Comparison of ENCODE assay signal across 8 mouse cellular contexts in genomic region chr5:125244825-125245533, GRCm38 (mm10).
DNase-seq lines count a peak whose midpoint lies in the region; ATAC-seq and TF ChIP-seq lines count a peak whose summit lies in the region.

No protein-coding gene starts in this region.

- no peaks in the 10 kb centered on the region for H3K36me3 ChIP-seq in kidney, postnatal 0 days (ENCODE audit: insufficient read depth, low read length)
- no peaks in the 10 kb centered on the region for H3K36me3 ChIP-seq in hindbrain, embryonic 12.5 days

- ATAC-seq in kidney, postnatal 0 days (replicated peaks; ENCODE audit: low FRiP score, low read depth) = 0 out of 2 replicates have a peak, but pooled peaks have one; percentile 18
- ATAC-seq in hindbrain, embryonic 12.5 days (ENCODE audit: low FRiP score) = peak; percentile 5; the same call in 1 of the 2 replicates

- TF ChIP-seq CTCF in kidney, postnatal 0 days (IDR thresholded peaks at IDR 0.05; ENCODE audit: low read depth) = no peak
- TF ChIP-seq CTCF in brain, embryonic 14.5 days (IDR thresholded peaks at IDR 0.05; ENCODE audit: borderline replicate concordance, extremely low read depth, insufficient read depth, insufficient read length) = no peak

- WGBS in kidney, postnatal 0 days = 19% methylated on average over 13 of the region's 13 CpGs
- 6% methylated on average over 13 of the region's 13 CpGs for WGBS in hindbrain, embryonic 12.5 days

- H3K4me3 ChIP-seq in kidney, postnatal 0 days (replicated peaks; ENCODE audit: low read depth, low read length) = peak overlapping the region; percentile 3; the same call in 1 of the 2 replicates
- H3K4me3 ChIP-seq in hindbrain, embryonic 12.5 days = peak overlapping the region; percentile 13

- H3K27me3 ChIP-seq in kidney, postnatal 0 days (ENCODE audit: insufficient read depth, low read length) = no peaks in the 10 kb centered on the region
- H3K27me3 ChIP-seq in hindbrain, embryonic 12.5 days = no peaks in the 10 kb centered on the region; the same call in 1 of the 2 replicates

- no peaks in the 10 kb centered on the region for H3K9me3 ChIP-seq in kidney, postnatal 0 days (replicated peaks; ENCODE audit: low read length)
- H3K9me3 ChIP-seq in hindbrain, embryonic 12.5 days (replicated peaks) = no peaks in the 10 kb centered on the region

- H3K27ac ChIP-seq in kidney, postnatal 0 days = no peak overlapping the region
- H3K27ac ChIP-seq in hindbrain, embryonic 12.5 days = peak overlapping the region; percentile 95

- peak overlapping the region; percentile 37; the same call in 1 of the 2 replicates for H3K9ac ChIP-seq in kidney, postnatal 0 days (ENCODE audit: low read depth, low read length)
- H3K9ac ChIP-seq in hindbrain, embryonic 12.5 days = peak overlapping the region; percentile 20

- H3K4me2 ChIP-seq in kidney, postnatal 0 days (ENCODE audit: low read length) = peak overlapping the region; percentile 59
- H3K4me2 ChIP-seq in hindbrain, embryonic 12.5 days (replicated peaks) = peak overlapping the region; percentile 40

- DNase-seq in kidney, postnatal 0 days (ENCODE audit: low spot score) = peak; percentile 62
- DNase-seq in kidney, adult 18-20 months = no peak
- peak; percentile 73 for DNase-seq in brain, embryonic 14.5 days (ENCODE audit: low read depth)
- peak; percentile 55 for DNase-seq in neural tube, embryonic 10.5 days (ENCODE audit: extremely low spot score, low spot score)
- DNase-seq in thymus, postnatal 25 days = no peak
- no peak for DNase-seq in adrenal gland, adult (ENCODE audit: inconsistent age in 2 of 2, low spot score in 1 of 2)
- DNase-seq in right cerebral cortex, adult 2 months (ENCODE audit: low spot score in 2 of 2) = no peak

- no peak for TF ChIP-seq POLR2A in brain, embryonic 14.5 days (IDR thresholded peaks at IDR 0.05; ENCODE audit: borderline replicate concordance, extremely low read depth, insufficient read depth, insufficient read length, poor library complexity, severe bottlenecking)

- peaks cover 13% of the 10 kb centered on the region; the same call in 1 of the 2 replicates for H3K4me1 ChIP-seq in kidney, postnatal 0 days (replicated peaks; ENCODE audit: insufficient read depth, low read length)
- H3K4me1 ChIP-seq in hindbrain, embryonic 12.5 days = peaks cover 62% of the 10 kb centered on the region

Comparison
In these comparisons a context has a peak if more than half of its experiments do, and no peak if none do; other contexts are left out.
1. DNase-seq: peak in kidney, postnatal 0 days (single experiment), brain, embryonic 14.5 days (single experiment) and neural tube, embryonic 10.5 days (single experiment); none in kidney, adult 18-20 months (single experiment), thymus, postnatal 25 days (single experiment), adrenal gland, adult (0 of 2) and right cerebral cortex, adult 2 months (0 of 2).